Mouse (Mus musculus) liver, embryonic 11.5 days (tissue): ENCODE measurements around the gene Kazn. TPM values are rescaled to one million over a fixed set of nuclear protein-coding genes. Genes with fewer than 3 reads are reported as not detected.

Source experiments
- ATAC-seq: fragments of 200-750 bp; cut with Nextera tagmentation; replicated peaks from 2 replicates; pipeline ENCODE4 v1.8.0; 2017; ENCODE audit warnings: moderate number of reproducible peaks, mild to moderate bottlenecking, moderate TSS enrichment, moderate library complexity; ENCODE audit not compliant: low FRiP score
- DNase-seq: peaks from one replicate; pipeline ENCODE4 v3.0.0-alpha.2; 2017; ENCODE audit warnings: low spot score
- H3K27ac ChIP-seq: fragments of 300-500 bp; sonication (generic); 2 replicates; pipeline ENCODE4 v1.5.1; 2014; ENCODE audit warnings: mild to moderate bottlenecking, low read depth, low read length, control low read depth
- H3K27me3 ChIP-seq: fragments of 300-500 bp; sonication (generic); replicated peaks from 2 replicates; pipeline ENCODE4 v1.6.1; 2014; ENCODE audit warnings: low read length, mixed read lengths; ENCODE audit not compliant: control insufficient read depth, insufficient read depth
- H3K36me3 ChIP-seq: fragments of 300-500 bp; sonication (generic); 2 replicates; pipeline ENCODE4 v1.6.1; 2014; ENCODE audit warnings: mild to moderate bottlenecking, low read length, moderate library complexity, mixed read lengths; ENCODE audit not compliant: control insufficient read depth, insufficient read depth
- H3K4me1 ChIP-seq: fragments of 300-500 bp; sonication (generic); replicated peaks from 2 replicates; pipeline ENCODE4 v1.6.1; 2014; ENCODE audit warnings: low read length, mixed read lengths; ENCODE audit not compliant: control insufficient read depth, insufficient read depth
- H3K4me2 ChIP-seq: fragments of 300-500 bp; sonication (generic); 2 replicates; pipeline ENCODE4 v1.6.1; 2014; ENCODE audit warnings: mild to moderate bottlenecking, control low read depth, moderate library complexity
- H3K4me3 ChIP-seq: fragments of 300-500 bp; sonication (generic); 2 replicates; pipeline ENCODE4 v1.5.1; 2014; ENCODE audit warnings: low read depth, low read length, control low read depth
- H3K9ac ChIP-seq: fragments of 300-500 bp; sonication (generic); 2 replicates; pipeline ENCODE4 v1.6.1; 2014; ENCODE audit warnings: low read depth, low read length, control low read depth
- H3K9me3 ChIP-seq: fragments of 300-500 bp; sonication (generic); 2 replicates; pipeline ENCODE4 v1.6.1; 2016; ENCODE audit warnings: low read length, inconsistent platforms, mixed read lengths; ENCODE audit not compliant: control insufficient read depth
- WGBS: fragments of 180-500 bp; shearing (Covaris S2); extraction: QIAGEN DNeasy Blood & Tissue Kit; methylation state at CpG from one replicate; pipeline ENCODE4 v1.1.7; 2014; 5-methylcytosine and 5-hydroxymethylcytosine counted together
- polyA plus RNA-seq: library from polyadenylated mRNA; unstranded; fragments of >200 nt; fragmentation: Nextera tagmentation; extraction: Ambion mirVana; gene quantifications from 2 replicates; pipeline ENCODE4 v1.2.1, GENCODE M21; 2014

Gene Kazn
- polyA plus RNA-seq: 4.0 and 4.4 TPM in 2 replicates

GRCm38 (mm10) chr4:142239240-142240126 lies at the start of gene Kazn:
Gene Kazn (minus strand): TSS chr4:142239401.
- Histone ChIP-seq H3K27ac (no peak within 1 kb of the TSS; the same call in 1 of the 2 replicates), H3K4me3 (peak within 1 kb of the TSS; percentile 78), H3K4me1 (peaks cover 16% of the 10 kb centered on the region; the same call in 1 of the 2 replicates), H3K36me3 (no peaks in the 10 kb centered on the region), H3K4me2 (peak within 1 kb of the TSS; percentile 96), H3K9me3 (no peaks in the 10 kb centered on the region), H3K27me3 (no peaks in the 10 kb centered on the region), H3K9ac (peak within 1 kb of the TSS; percentile 72)
- DNase-seq (peak; percentile 91), ATAC-seq (peak; percentile 81)
- 8% methylated on average over 43 of the region's 46 CpGs for WGBS

- H3K4me1 ChIP-seq: no peaks in the 10 kb centered on the region
- H3K27me3 ChIP-seq: no peaks in the 10 kb centered on the region
- DNase-seq (no peak), ATAC-seq (no peak)
- no peaks in the 10 kb centered on the region for H3K9me3 ChIP-seq
- H3K4me2 ChIP-seq: no peak overlapping the region
- 80% methylated on average over 2 of the region's 2 CpGs for WGBS
- no peak overlapping the region for H3K4me3 ChIP-seq
- no peaks in the 10 kb centered on the region for H3K36me3 ChIP-seq
- H3K27ac ChIP-seq: no peak overlapping the region
- H3K9ac ChIP-seq: no peak overlapping the region
These were observed 46.3 kb upstream of the Kazn start for GRCm38 (mm10) chr4:142285471-142285870.

GRCm38 (mm10) chr4:142283867-142284266 lies 44.7 kb upstream of the Kazn start:
- 83% methylated on average over 5 of the region's 5 CpGs for WGBS
- no peak for DNase-seq
- Histone ChIP-seq H3K4me1 (no peaks in the 10 kb centered on the region), H3K4me2 (no peak overlapping the region), H3K9ac (no peak overlapping the region), H3K27ac (no peak overlapping the region), H3K9me3 (no peaks in the 10 kb centered on the region), H3K4me3 (no peak overlapping the region), H3K36me3 (no peaks in the 10 kb centered on the region), H3K27me3 (no peaks in the 10 kb centered on the region)
- no peak for ATAC-seq

- no peaks in the 10 kb centered on the region for H3K9me3 ChIP-seq
- ATAC-seq (no peak), DNase-seq (no peak)
- H3K4me2 ChIP-seq: no peak overlapping the region
- H3K27me3 ChIP-seq: no peaks in the 10 kb centered on the region
- H3K36me3 ChIP-seq: no peaks in the 10 kb centered on the region
- H3K4me3 ChIP-seq: no peak overlapping the region
- 80% methylated on average over 6 of the region's 6 CpGs for WGBS
- H3K27ac ChIP-seq: no peak overlapping the region
- no peaks in the 10 kb centered on the region for H3K4me1 ChIP-seq
- no peak overlapping the region for H3K9ac ChIP-seq
These were observed 39.0 kb upstream of the Kazn start for GRCm38 (mm10) chr4:142278197-142278575.

GRCm38 (mm10) chr4:142277481-142278196 lies 38.4 kb upstream of the Kazn start:
- Histone ChIP-seq H3K36me3 (no peaks in the 10 kb centered on the region), H3K4me1 (no peaks in the 10 kb centered on the region), H3K9me3 (no peaks in the 10 kb centered on the region), H3K27ac (no peak overlapping the region), H3K4me2 (no peak overlapping the region), H3K27me3 (no peaks in the 10 kb centered on the region), H3K9ac (no peak overlapping the region), H3K4me3 (no peak overlapping the region)
- DNase-seq (no peak), ATAC-seq (no peak)
- WGBS: 35% methylated on average over 20 of the region's 20 CpGs

GRCm38 (mm10) chr4:142275242-142275641 lies 36.0 kb upstream of the Kazn start:
- no peak for DNase-seq
- Histone ChIP-seq H3K36me3 (no peaks in the 10 kb centered on the region), H3K27me3 (no peaks in the 10 kb centered on the region), H3K9ac (no peak overlapping the region), H3K4me1 (no peaks in the 10 kb centered on the region), H3K4me2 (no peak overlapping the region), H3K9me3 (no peaks in the 10 kb centered on the region), H3K4me3 (no peak overlapping the region), H3K27ac (no peak overlapping the region)
- no peak for ATAC-seq
- 32% methylated on average over 2 of the region's 2 CpGs for WGBS

GRCm38 (mm10) chr4:142274441-142275234 lies 35.4 kb upstream of the Kazn start:
- H3K4me1 ChIP-seq: no peaks in the 10 kb centered on the region
- no peaks in the 10 kb centered on the region for H3K36me3 ChIP-seq
- H3K27me3 ChIP-seq: no peaks in the 10 kb centered on the region
- no peak overlapping the region for H3K4me3 ChIP-seq
- ATAC-seq (no peak), DNase-seq (no peak)
- WGBS: 70% methylated on average over 11 of the region's 11 CpGs
- no peak overlapping the region for H3K9ac ChIP-seq
- no peak overlapping the region for H3K4me2 ChIP-seq
- no peak overlapping the region for H3K27ac ChIP-seq
- no peaks in the 10 kb centered on the region for H3K9me3 ChIP-seq

GRCm38 (mm10) chr4:142271506-142271905 lies 32.3 kb upstream of the Kazn start:
- 87% methylated on average over 3 of the region's 3 CpGs for WGBS
- H3K4me1 ChIP-seq: no peaks in the 10 kb centered on the region
- H3K4me2 ChIP-seq: no peak overlapping the region
- no peak overlapping the region for H3K9ac ChIP-seq
- no peak overlapping the region for H3K27ac ChIP-seq
- no peak for DNase-seq
- no peaks in the 10 kb centered on the region for H3K27me3 ChIP-seq
- H3K36me3 ChIP-seq: no peaks in the 10 kb centered on the region
- ATAC-seq: no peak
- no peaks in the 10 kb centered on the region for H3K9me3 ChIP-seq
- H3K4me3 ChIP-seq: no peak overlapping the region
